Mouse (Mus musculus): Measurements from ENCODE around the gene Prkar1b.

Gene Prkar1b

DNA sequence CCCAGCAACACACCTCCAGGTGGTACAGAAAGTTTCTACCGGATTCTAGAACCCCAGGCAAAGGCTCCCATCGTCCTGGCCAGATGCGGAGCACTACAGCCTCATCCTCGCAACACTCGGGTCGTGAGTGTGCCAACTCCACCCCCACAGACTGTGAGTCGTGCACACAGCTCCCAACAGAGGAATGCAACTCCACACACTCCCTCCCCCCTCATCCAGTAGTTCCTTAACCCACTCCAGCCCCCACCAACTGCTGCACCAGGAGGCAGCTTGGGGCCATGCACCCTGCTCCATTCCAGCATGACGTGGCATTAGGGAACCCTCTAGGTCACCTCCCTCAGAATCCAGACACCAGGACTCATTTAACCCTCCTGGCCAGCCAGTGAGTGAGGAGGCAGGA is 170.0 kb downstream of the Prkar1b start:
- DNase-seq (ENCODE audit: low spot score in 2 of 2): no peak

- DNase-seq (ENCODE audit: low spot score in 2 of 2): no peak
Observed at GRCm38 (mm10) chr5:138977759-138978158, 172.0 kb downstream of the Prkar1b start.

GRCm38 (mm10) chr5:138974911-138975485 is 174.8 kb downstream of the Prkar1b start:
- DNase-seq (ENCODE audit: low spot score in 2 of 2): no peak

GRCm38 (mm10) chr5:138973480-138973879 is 176.3 kb downstream of the Prkar1b start:
- DNase-seq (ENCODE audit: low spot score in 2 of 2): no peak

- DNase-seq (ENCODE audit: low spot score in 2 of 2): no peak
Observed at GRCm38 (mm10) chr5:138971405-138971804, 178.4 kb downstream of the Prkar1b start.

- no peak for DNase-seq (ENCODE audit: low spot score in 2 of 2)
Observed at GRCm38 (mm10) chr5:138970056-138970490, 179.7 kb downstream of the Prkar1b start.
